Mouse (Mus musculus) intestine, postnatal 0 days (tissue): ENCODE data around the gene Fam32a. TPM values are rescaled to one million over a fixed set of nuclear protein-coding genes. Genes with fewer than 3 reads are reported as not detected.

Source experiments
- ATAC-seq: fragments of 200-750 bp; cut with Nextera tagmentation; 2 replicates; pipeline ENCODE4 v1.8.0; 2017; ENCODE audit warnings: mild to moderate bottlenecking, moderate TSS enrichment, moderate library complexity
- H3K27ac ChIP-seq: fragments of 300-500 bp; sonication (generic); 2 replicates; pipeline ENCODE4 v1.5.1; 2014; ENCODE audit warnings: mild to moderate bottlenecking, low read depth, low read length, moderate library complexity
- H3K27me3 ChIP-seq: fragments of 300-500 bp; sonication (generic); replicated peaks from 2 replicates; pipeline ENCODE4 v1.6.1; 2014; ENCODE audit warnings: low read length, mixed read lengths; ENCODE audit not compliant: control insufficient read depth, insufficient read depth
- H3K36me3 ChIP-seq: fragments of 300-500 bp; sonication (generic); 2 replicates; pipeline ENCODE4 v1.6.1; 2014; ENCODE audit warnings: mild to moderate bottlenecking, moderate library complexity; ENCODE audit not compliant: control insufficient read depth, insufficient read depth
- H3K4me1 ChIP-seq: fragments of 300-500 bp; sonication (generic); replicated peaks from 2 replicates; pipeline ENCODE4 v1.6.1; 2014; ENCODE audit warnings: antibody characterized with exemption, low read length, mixed read lengths; ENCODE audit not compliant: control insufficient read depth, insufficient read depth
- H3K4me2 ChIP-seq: fragments of 300-500 bp; sonication (generic); replicated peaks from 2 replicates; pipeline ENCODE4 v1.6.1; 2014; ENCODE audit warnings: low read depth, mild to moderate bottlenecking, moderate library complexity
- H3K4me3 ChIP-seq: fragments of 300-500 bp; sonication (generic); 2 replicates; pipeline ENCODE4 v1.5.1; 2014; ENCODE audit warnings: low read depth, low read length
- H3K9ac ChIP-seq: fragments of 300-500 bp; sonication (generic); 2 replicates; pipeline ENCODE4 v1.6.1; 2014; ENCODE audit warnings: mild to moderate bottlenecking, low read depth, low read length
- H3K9me3 ChIP-seq: fragments of 300-500 bp; sonication (generic); 2 replicates; pipeline ENCODE4 v1.6.1; 2016; ENCODE audit warnings: mixed run types; ENCODE audit not compliant: control insufficient read depth
- CTCF ChIP-seq: sonication (generic); IDR thresholded peaks from 2 replicates; pipeline ENCODE4 v1.5.1; 2016; ENCODE audit warnings: low read depth, mild to moderate bottlenecking, control low read depth, antibody characterized with exemption, moderate library complexity
- WGBS: fragments of 180-500 bp; shearing (Covaris S2); extraction: QIAGEN DNeasy Blood & Tissue Kit; methylation state at CpG from one replicate; pipeline ENCODE4 v1.1.7; 2014; 5-methylcytosine and 5-hydroxymethylcytosine counted together
- polyA plus RNA-seq: library from polyadenylated mRNA; unstranded; fragments of >200 nt; fragmentation: Nextera tagmentation; extraction: Ambion mirVana; gene quantifications from 2 replicates; pipeline ENCODE4 v1.2.1, GENCODE M21; 2015

Gene Fam32a
- 54.1 and 54.3 TPM in 2 replicates for polyA plus RNA-seq

GRCm38 (mm10) chr8:72219541-72220363 lies at the start of gene Fam32a:
Gene Fam32a, plus strand, starts transcription at chr8:72219730.
- H3K9ac ChIP-seq = peak within 1 kb of the TSS; percentile 77
- peak within 1 kb of the TSS; percentile 84 for H3K4me2 ChIP-seq
- peak within 1 kb of the TSS; percentile 70 for H3K4me3 ChIP-seq
- TF ChIP-seq CTCF = no peak
- H3K27me3 ChIP-seq = no peaks in the 10 kb centered on the region
- no peaks in the 10 kb centered on the region for H3K9me3 ChIP-seq
- peak within 1 kb of the TSS; percentile 78 for H3K27ac ChIP-seq
- ATAC-seq = peak; percentile 95
- peaks cover 19% of the 10 kb centered on the region for H3K36me3 ChIP-seq
- H3K4me1 ChIP-seq = 0 out of 2 replicates have a peak, but pooled peaks cover 3% of the 10 kb centered on the region
- WGBS = 20% methylated on average over 39 of the region's 39 CpGs

GRCm38 (mm10) chr8:72177346-72177925 lies 42.1 kb upstream of the Fam32a start:
- Histone ChIP-seq H3K4me3 (no peak overlapping the region), H3K27ac (no peak overlapping the region), H3K4me2 (no peak overlapping the region), H3K4me1 (no peaks in the 10 kb centered on the region), H3K9me3 (no peaks in the 10 kb centered on the region), H3K27me3 (no peaks in the 10 kb centered on the region), H3K9ac (no peak overlapping the region), H3K36me3 (peaks cover 95% of the 10 kb centered on the region)
- ATAC-seq = peak; percentile 39; the same call in 1 of the 2 replicates
- 66% methylated on average over 5 of the region's 5 CpGs for WGBS
- peak; percentile 92 for TF ChIP-seq CTCF

GRCm38 (mm10) chr8:72183554-72184202 lies 35.9 kb upstream of the Fam32a start:
- no peak overlapping the region for H3K27ac ChIP-seq
- H3K36me3 ChIP-seq = peaks cover 33% of the 10 kb centered on the region
- H3K9ac ChIP-seq = no peak overlapping the region
- H3K9me3 ChIP-seq = no peaks in the 10 kb centered on the region
- 78% methylated on average over 2 of the region's 2 CpGs for WGBS
- ATAC-seq = no peak
- H3K4me2 ChIP-seq = no peak overlapping the region
- no peak for TF ChIP-seq CTCF
- no peak overlapping the region for H3K4me3 ChIP-seq
- H3K27me3 ChIP-seq = no peaks in the 10 kb centered on the region
- H3K4me1 ChIP-seq = no peaks in the 10 kb centered on the region; the same call in 1 of the 2 replicates

GRCm38 (mm10) chr8:72187793-72188331 lies 31.7 kb upstream of the Fam32a start:
- Histone ChIP-seq H3K4me3 (no peak overlapping the region), H3K36me3 (no peaks in the 10 kb centered on the region), H3K27ac (no peak overlapping the region), H3K4me1 (no peaks in the 10 kb centered on the region; the same call in 1 of the 2 replicates), H3K4me2 (no peak overlapping the region), H3K9me3 (no peaks in the 10 kb centered on the region), H3K27me3 (no peaks in the 10 kb centered on the region), H3K9ac (no peak overlapping the region)
- ATAC-seq = no peak
- 90% methylated on average over 2 of the region's 2 CpGs for WGBS
- TF ChIP-seq CTCF = no peak

- Histone ChIP-seq H3K4me2 (peak within 1 kb of the TSS; percentile 59), H3K27me3 (no peaks in the 10 kb centered on the region), H3K27ac (peak within 1 kb of the TSS; percentile 76), H3K4me1 (no peaks in the 10 kb centered on the region), H3K9me3 (no peaks in the 10 kb centered on the region), H3K9ac (peak within 1 kb of the TSS; percentile 28; the same call in 1 of the 2 replicates), H3K4me3 (peak within 1 kb of the TSS; percentile 31), H3K36me3 (no peaks in the 10 kb centered on the region)
- TF ChIP-seq CTCF = peak; percentile 70
- 45% methylated on average over 12 of the region's 12 CpGs for WGBS
- peak; percentile 84 for ATAC-seq
Measured at GRCm38 (mm10) chr8:72189417-72190214, 29.9 kb upstream of the Fam32a start, which contains the start of gene Hsh2d. Gene Hsh2d, plus strand, starts transcription at chr8:72189638.
